In the genomic region with DNA sequence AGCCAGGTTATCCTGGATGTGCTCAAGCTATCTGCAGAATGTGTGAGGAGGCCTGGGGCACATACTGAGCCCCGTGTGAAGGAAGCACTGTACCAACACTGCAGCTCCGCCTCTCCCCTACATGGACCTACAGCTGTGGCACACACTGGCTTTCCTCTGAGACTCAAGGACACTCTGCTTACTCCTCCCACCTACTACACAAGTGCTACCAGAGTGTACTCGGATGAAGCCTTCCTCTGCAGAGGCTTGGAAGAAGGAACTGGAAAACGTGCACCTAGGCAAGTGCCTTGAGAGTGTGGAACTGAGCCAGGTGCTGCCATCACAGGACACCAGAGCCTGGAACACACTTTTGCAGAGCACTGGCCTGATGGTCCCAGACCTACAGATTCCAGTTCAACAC, we compare ENCODE assay signal across 28 mouse cellular contexts. TPM values are rescaled to one million over a fixed set of nuclear protein-coding genes. Genes with fewer than 3 reads are reported as not detected.
DNase-seq lines count a peak whose midpoint lies in the region; ATAC-seq lines count a peak whose summit lies in the region.
"Had no signal": no experiment of that assay in that cellular context is flagged by ENCODE, and none has a peak within 500 bp of the region (broad histone marks: within the 10 kb centered on the region; RNA-seq: fewer than 3 reads in every experiment).

No protein-coding gene starts in this region.

- H3K9ac ChIP-seq in lung, embryonic 16.5 days (ENCODE audit: low read length), result no peak overlapping the region
- H3K9ac ChIP-seq: embryonic facial prominence, embryonic 15.5 days; forebrain, embryonic 15.5 days had no signal

- H3K36me3 ChIP-seq in lung, embryonic 16.5 days (ENCODE audit: control insufficient read depth, insufficient read depth, low read length), result no peaks in the 10 kb centered on the region

- H3K4me3 ChIP-seq in lung, embryonic 16.5 days (ENCODE audit: low read length), result no peak overlapping the region
- H3K4me3 ChIP-seq: embryonic facial prominence, embryonic 15.5 days; forebrain, embryonic 15.5 days; heart, embryonic 10.5 days; layer of hippocampus, adult 2 months; megakaryocyte, embryonic 14.5 days had no signal

- H3K4me2 ChIP-seq in lung, embryonic 16.5 days (ENCODE audit: low read depth, low read length), result no peak overlapping the region
- H3K4me2 ChIP-seq: embryonic facial prominence, embryonic 15.5 days; forebrain, embryonic 15.5 days had no signal

- H3K27me3 ChIP-seq in lung, embryonic 16.5 days (ENCODE audit: control insufficient read depth, insufficient read depth, low read depth, low read length), result no peaks in the 10 kb centered on the region
- H3K27me3 ChIP-seq: embryonic facial prominence, embryonic 15.5 days; forebrain, embryonic 15.5 days had no signal

- ATAC-seq in lung, embryonic 16.5 days (ENCODE audit: low read depth), result peak; percentile 93
- ATAC-seq in erythroblast, adult 5-6 weeks (replicated peaks; ENCODE audit: low FRiP score, poor library complexity, severe bottlenecking), result no peak
- ATAC-seq: forebrain, embryonic 15.5 days; hindbrain, embryonic 16.5 days had no signal

- no peaks in the 10 kb centered on the region for H3K9me3 ChIP-seq in lung, embryonic 16.5 days (ENCODE audit: control insufficient read depth, low read length)
- H3K9me3 ChIP-seq: embryonic facial prominence, embryonic 15.5 days; forebrain, embryonic 15.5 days; heart, embryonic 10.5 days; megakaryocyte, embryonic 14.5 days had no signal

- DNase-seq in adrenal gland, adult (ENCODE audit: inconsistent age in 2 of 2, low spot score in 1 of 2), result peak; percentile 59 to 66
- DNase-seq in adrenal gland, adult 8-10 months, result no peak
- DNase-seq in 416B (ENCODE audit: low read depth), result peak; percentile 7
- DNase-seq in lung, postnatal 4 days, result peak; percentile 61 to 78
- no peak for DNase-seq in layer of hippocampus, adult 11-12 months (ENCODE audit: low spot score)
- DNase-seq in kidney, postnatal 4 days, result no peak
- DNase-seq: cerebellum, adult 9-11 months; kidney, adult 18-20 months; midbrain, embryonic 14.5 days; retina, postnatal 1 day; right cerebral cortex, postnatal 25 days; spleen, adult 18-20 months; thymus, postnatal 36 days had no signal

- WGBS in lung, embryonic 16.5 days, result 44% methylated on average over 4 of the region's 4 CpGs

- H3K4me1 ChIP-seq in lung, embryonic 16.5 days (replicated peaks; ENCODE audit: control insufficient read depth, insufficient read depth, low read length), result peaks cover 17% of the 10 kb centered on the region; the same call in 1 of the 2 replicates
- H3K4me1 ChIP-seq: forebrain, embryonic 15.5 days had no signal

- peak overlapping the region; percentile 60 for H3K27ac ChIP-seq in lung, embryonic 16.5 days (ENCODE audit: low read length)
- H3K27ac ChIP-seq: embryonic facial prominence, embryonic 15.5 days; forebrain, embryonic 15.5 days; heart, embryonic 10.5 days; kidney, postnatal 0 days; layer of hippocampus, adult 2 months had no signal

RNA-seq across cellular contexts. Expression of a gene that starts 24.2 kb away (rescaled TPM):
- 100 to 1,000 TPM; 165 to 203 (median 180) TPM for total RNA-seq in adrenal gland, adult 8-10 months (2022)
- polyA plus RNA-seq in lung, embryonic 16.5 days (2015; fragmentation: Nextera tagmentation; extraction: Ambion mirVana), result 679 and 720 TPM in 2 replicates
- total RNA-seq in erythroblast, adult 5-6 weeks (2015; ENCODE audit: low replicate concordance), result 64.0 and 64.9 TPM in 2 replicates
- total RNA-seq in erythroblast, adult 5-6 weeks (2017; ENCODE audit: low replicate concordance), result 57.6 and 63.9 TPM in 2 replicates

RNA-seq across cellular contexts. Expression of a gene that starts 38.6 kb away (rescaled TPM):
- 1 to 10 TPM; 1.2 to 4.0 (median 2.2) TPM for total RNA-seq in adrenal gland, adult 8-10 months (2022)
- 6.1 and 8.0 TPM in 2 replicates for polyA plus RNA-seq in lung, embryonic 16.5 days (2015; fragmentation: Nextera tagmentation; extraction: Ambion mirVana)
- total RNA-seq in erythroblast, adult 5-6 weeks (2015; ENCODE audit: low replicate concordance), result 1.3 TPM in 1 of 2 replicates, not detected in the other
- not detected in 2 replicates for total RNA-seq in erythroblast, adult 5-6 weeks (2017; ENCODE audit: low replicate concordance)
- total RNA-seq: common myeloid progenitor, adult 5-6 weeks; gastrocnemius, adult 8-10 months; granulocyte monocyte progenitor cell, adult 5-6 weeks; hematopoietic stem cell, adult 5-6 weeks; liver, adult 2 months had no signal
- polyA plus RNA-seq: liver, adult 2 months; liver, embryonic 16.5 days had no signal

RNA-seq across cellular contexts. Expression of a gene that starts 57.7 kb away (rescaled TPM):
- 10 to 100 TPM; 15.1 to 22.2 (median 19.4) TPM for total RNA-seq in adrenal gland, adult 8-10 months (2022)
- polyA plus RNA-seq in lung, embryonic 16.5 days (2015; fragmentation: Nextera tagmentation; extraction: Ambion mirVana), result 20.8 TPM in 2 replicates
- total RNA-seq in erythroblast, adult 5-6 weeks (2015; ENCODE audit: low replicate concordance), result 3.5 and 6.3 TPM in 2 replicates
- 2.4 and 5.0 TPM in 2 replicates for total RNA-seq in erythroblast, adult 5-6 weeks (2017; ENCODE audit: low replicate concordance)

Comparison
In these comparisons a context has a peak if more than half of its experiments do, and no peak if none do; other contexts are left out.
1. DNase-seq: peak in adrenal gland, adult (2 of 2), 416B (single experiment) and lung, postnatal 4 days (2 of 2); none in adrenal gland, adult 8-10 months (single experiment), layer of hippocampus, adult 11-12 months (single experiment) and kidney, postnatal 4 days (0 of 2).